22 mouse cellular contexts compared by ENCODE assay signal in the genomic region with DNA sequence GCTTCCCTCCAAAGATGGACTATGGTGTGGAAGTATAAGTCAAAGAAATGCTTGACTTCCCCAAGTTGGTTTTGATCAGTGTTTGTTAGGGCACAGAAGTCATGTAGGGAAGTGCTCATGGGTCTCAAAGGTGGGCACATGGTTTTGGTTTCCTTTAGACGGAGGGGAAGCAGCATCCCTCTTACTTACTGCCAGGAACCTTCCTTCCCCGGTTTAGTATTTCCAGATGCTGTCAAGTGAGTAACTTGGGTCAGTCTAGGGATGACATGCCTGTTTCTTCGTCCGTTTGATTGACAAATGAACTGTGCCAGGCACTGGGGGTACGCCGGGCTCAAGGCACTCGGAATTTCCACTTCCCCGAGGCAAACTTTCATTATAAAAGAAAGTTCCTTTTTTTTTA.
A peak's percentile ranks its signal among the peaks of the same experiment; 100 is the strongest.
DNase-seq lines count a peak whose midpoint lies in the region; ATAC-seq lines count a peak whose summit lies in the region.
"Had no signal": no experiment of that assay in that cellular context is flagged by ENCODE, and none has a peak within 500 bp of the region (broad histone marks: within the 10 kb centered on the region; RNA-seq: fewer than 3 reads in every experiment).

No protein-coding gene starts in this region.

- H3K27ac ChIP-seq in embryonic facial prominence, embryonic 11.5 days (replicated peaks; ENCODE audit: low read depth, low read length), result no peak overlapping the region
- peak overlapping the region; percentile 79 for H3K27ac ChIP-seq in limb, embryonic 10.5 days
- no peak overlapping the region for H3K27ac ChIP-seq in hindbrain, embryonic 10.5 days
- H3K27ac ChIP-seq: embryonic facial prominence, embryonic 13.5 days; forebrain, embryonic 13.5 days; heart, embryonic 10.5 days; hindbrain, embryonic 13.5 days; hindbrain, postnatal 0 days had no signal

- 35% methylated on average over 8 of the region's 8 CpGs for WGBS in embryonic facial prominence, embryonic 11.5 days
- 29% methylated on average over 8 of the region's 8 CpGs for WGBS in limb, embryonic 10.5 days
- WGBS in hindbrain, embryonic 10.5 days, result 75% methylated on average over 8 of the region's 8 CpGs

- no peak overlapping the region for H3K4me3 ChIP-seq in embryonic facial prominence, embryonic 11.5 days (ENCODE audit: low read depth, low read length)
- no peak overlapping the region for H3K4me3 ChIP-seq in limb, embryonic 10.5 days
- H3K4me3 ChIP-seq in hindbrain, embryonic 10.5 days, result no peak overlapping the region
- H3K4me3 ChIP-seq: embryonic facial prominence, embryonic 13.5 days; forebrain, embryonic 13.5 days; heart, embryonic 10.5 days; hindbrain, embryonic 13.5 days had no signal

- peak; percentile 67 for DNase-seq in embryonic facial prominence, embryonic 11.5 days (ENCODE audit: low spot score)
- peak; percentile 47 for DNase-seq in limb, embryonic 10.5 days (ENCODE audit: low spot score)
- no peak for DNase-seq in thymus, postnatal 4 days
- DNase-seq in hindbrain, embryonic 10.5 days (ENCODE audit: low spot score), result no peak
- DNase-seq: adrenal gland, adult 8-10 months; cerebellum, adult 11-12 months; cerebellum, adult 9-10 months; cerebellum, postnatal 25 days; forebrain, postnatal 0 days; gastrocnemius, postnatal 10 days; heart, adult 18-20 months; heart, postnatal 10 days; heart, postnatal 4 days had no signal

- no peaks in the 10 kb centered on the region for H3K27me3 ChIP-seq in embryonic facial prominence, embryonic 11.5 days (ENCODE audit: control insufficient read depth, insufficient read depth, low read length)
- H3K27me3 ChIP-seq in limb, embryonic 10.5 days (ENCODE audit: low read depth, poor library complexity, severe bottlenecking), result no peaks in the 10 kb centered on the region
- H3K27me3 ChIP-seq in hindbrain, embryonic 10.5 days (ENCODE audit: insufficient read depth, poor library complexity, severe bottlenecking), result no peaks in the 10 kb centered on the region
- H3K27me3 ChIP-seq: embryonic facial prominence, embryonic 13.5 days; forebrain, embryonic 13.5 days; hindbrain, embryonic 13.5 days had no signal

- no peaks in the 10 kb centered on the region for H3K4me1 ChIP-seq in embryonic facial prominence, embryonic 11.5 days (ENCODE audit: control insufficient read depth, insufficient read depth, low read length)
- peaks cover 16% of the 10 kb centered on the region for H3K4me1 ChIP-seq in limb, embryonic 10.5 days
- peaks cover 8% of the 10 kb centered on the region; the same call in 1 of the 2 replicates for H3K4me1 ChIP-seq in hindbrain, embryonic 10.5 days (replicated peaks)
- H3K4me1 ChIP-seq: forebrain, embryonic 13.5 days; heart, embryonic 10.5 days had no signal

- H3K4me2 ChIP-seq in embryonic facial prominence, embryonic 11.5 days (ENCODE audit: low read depth, low read length), result no peak overlapping the region
- H3K4me2 ChIP-seq: embryonic facial prominence, embryonic 13.5 days; forebrain, embryonic 13.5 days; hindbrain, embryonic 13.5 days had no signal

- no peaks in the 10 kb centered on the region for H3K9me3 ChIP-seq in embryonic facial prominence, embryonic 11.5 days (replicated peaks; ENCODE audit: control insufficient read depth, low read length)
- no peaks in the 10 kb centered on the region for H3K9me3 ChIP-seq in limb, embryonic 10.5 days (replicated peaks)
- H3K9me3 ChIP-seq in hindbrain, embryonic 10.5 days, result no peaks in the 10 kb centered on the region
- H3K9me3 ChIP-seq: embryonic facial prominence, embryonic 13.5 days; forebrain, embryonic 13.5 days; heart, embryonic 10.5 days; hindbrain, embryonic 13.5 days had no signal

- H3K9ac ChIP-seq in embryonic facial prominence, embryonic 11.5 days (replicated peaks; ENCODE audit: low read length), result no peak overlapping the region
- H3K9ac ChIP-seq: embryonic facial prominence, embryonic 13.5 days; forebrain, embryonic 13.5 days; forebrain, postnatal 0 days; hindbrain, embryonic 13.5 days had no signal

- H3K36me3 ChIP-seq in embryonic facial prominence, embryonic 11.5 days (replicated peaks; ENCODE audit: control insufficient read depth, insufficient read depth, low read depth, low read length), result no peaks in the 10 kb centered on the region
- H3K36me3 ChIP-seq in limb, embryonic 10.5 days, result no peaks in the 10 kb centered on the region
- no peaks in the 10 kb centered on the region for H3K36me3 ChIP-seq in hindbrain, embryonic 10.5 days
- H3K36me3 ChIP-seq: embryonic facial prominence, embryonic 13.5 days; heart, embryonic 10.5 days; hindbrain, embryonic 13.5 days had no signal

- 0 out of 2 replicates have a peak, but pooled peaks have one; percentile 45 for ATAC-seq in common myeloid progenitor, adult 5-6 weeks (replicated peaks; ENCODE audit: low read depth, poor library complexity, severe bottlenecking)
- 0 out of 2 replicates have a peak, but pooled peaks have one; percentile 37 for ATAC-seq in embryonic facial prominence, embryonic 11.5 days (replicated peaks; ENCODE audit: insufficient number of reproducible peaks, low FRiP score, low TSS enrichment, low read depth)
- peak; percentile 44 for ATAC-seq in megakaryocyte progenitor cell, adult 5-6 weeks (replicated peaks; ENCODE audit: poor library complexity)
- ATAC-seq in inflammation-experienced regulatory T-cells, adult 6 months, result no peak
- ATAC-seq: forebrain, embryonic 13.5 days; forebrain, postnatal 0 days; hindbrain, postnatal 0 days; intestine, embryonic 16.5 days had no signal

Comparison
In these comparisons a context has a peak if more than half of its experiments do, and no peak if none do; other contexts are left out.
1. DNase-seq: peak in embryonic facial prominence, embryonic 11.5 days (single experiment) and limb, embryonic 10.5 days (single experiment); none in thymus, postnatal 4 days (single experiment) and hindbrain, embryonic 10.5 days (single experiment).